Mouse (Mus musculus): ENCODE results near the gene Haus6. TPM values are rescaled to one million over a fixed set of nuclear protein-coding genes. Genes with fewer than 3 reads are reported as not detected.

Haus6 gene
- polyA plus RNA-seq, 1 experiment: 3.3 TPM

- H3K79me2 ChIP-seq (ENCODE audit: control insufficient read depth, insufficient read depth): no peaks in the 10 kb centered on the region
- no peaks in the 10 kb centered on the region for H3K36me3 ChIP-seq (ENCODE audit: control insufficient read depth, insufficient read depth)
- no peak overlapping the region for H3K4me2 ChIP-seq (ENCODE audit: low read depth)
- TF ChIP-seq MYOD1 (IDR thresholded peaks at IDR 0.05; ENCODE audit: control insufficient read depth in 1 of 3, insufficient read length in 2 of 3, low read depth in 2 of 3) (no peak), CEBPB (IDR thresholded peaks at IDR 0.05; ENCODE audit: insufficient read depth, poor library complexity, severe bottlenecking) (no peak), TCF12 (IDR thresholded peaks at IDR 0.05; ENCODE audit: insufficient read depth, poor library complexity, severe bottlenecking) (no peak), REST (IDR thresholded peaks at IDR 0.05; ENCODE audit: insufficient read depth, insufficient read length) (no peak), MAX (IDR thresholded peaks at IDR 0.05; ENCODE audit: low read depth) (no peak), TCF3 (IDR thresholded peaks at IDR 0.05; ENCODE audit: insufficient read length, low read depth) (no peak), POLR2A (IDR thresholded peaks at IDR 0.05; ENCODE audit: insufficient read length, low read depth) (no peak), POLR2AphosphoS2 (IDR thresholded peaks at IDR 0.05; ENCODE audit: insufficient read length, low read depth) (no peak), SRF (IDR thresholded peaks at IDR 0.05; ENCODE audit: control insufficient read depth, insufficient read length, low read depth) (no peak), E2F4 (IDR thresholded peaks at IDR 0.05; ENCODE audit: insufficient read depth) (no peak), USF1 (IDR thresholded peaks at IDR 0.05; ENCODE audit: low read depth) (no peak), MYOG (IDR thresholded peaks at IDR 0.05; ENCODE audit: control insufficient read depth in 1 of 3, insufficient read depth in 1 of 3, insufficient read length in 2 of 3, low read depth in 2 of 3) (no peak)
- H3ac ChIP-seq (ENCODE audit: control insufficient read depth, insufficient read length): no peak overlapping the region
- peaks cover 1% of the 10 kb centered on the region for H3K27me3 ChIP-seq (ENCODE audit: control insufficient read depth, insufficient read depth, insufficient read length)
- no peak overlapping the region for H3K4me3 ChIP-seq
Observed at GRCm38 (mm10) chr4:86538936-86539335, 72.9 kb downstream of the Haus6 start.

GRCm38 (mm10) chr4:86537972-86538371 is 73.9 kb downstream of the Haus6 start:
- Histone ChIP-seq H3K4me3 (no peak overlapping the region), H3K27me3 (ENCODE audit: control insufficient read depth, insufficient read depth, insufficient read length) (no peaks in the 10 kb centered on the region), H3K4me2 (ENCODE audit: low read depth) (no peak overlapping the region), H3ac (ENCODE audit: control insufficient read depth, insufficient read length) (no peak overlapping the region), H3K79me2 (ENCODE audit: control insufficient read depth, insufficient read depth) (no peaks in the 10 kb centered on the region), H3K36me3 (ENCODE audit: control insufficient read depth, insufficient read depth) (no peaks in the 10 kb centered on the region)
- no peak for TF ChIP-seq REST (IDR thresholded peaks at IDR 0.05; ENCODE audit: insufficient read depth, insufficient read length)
- TF ChIP-seq TCF3 (IDR thresholded peaks at IDR 0.05; ENCODE audit: insufficient read length, low read depth): no peak
- no peak for TF ChIP-seq MAX (IDR thresholded peaks at IDR 0.05; ENCODE audit: low read depth)
- TF ChIP-seq E2F4 (IDR thresholded peaks at IDR 0.05; ENCODE audit: insufficient read depth): no peak
- no peak for TF ChIP-seq CEBPB (IDR thresholded peaks at IDR 0.05; ENCODE audit: insufficient read depth, poor library complexity, severe bottlenecking)
- TF ChIP-seq SRF (IDR thresholded peaks at IDR 0.05; ENCODE audit: control insufficient read depth, insufficient read length, low read depth): no peak
- TF ChIP-seq POLR2A (IDR thresholded peaks at IDR 0.05; ENCODE audit: insufficient read length, low read depth): no peak
- no peak for TF ChIP-seq MYOG (IDR thresholded peaks at IDR 0.05; ENCODE audit: control insufficient read depth in 1 of 3, insufficient read depth in 1 of 3, insufficient read length in 2 of 3, low read depth in 2 of 3)
- no peak for TF ChIP-seq USF1 (IDR thresholded peaks at IDR 0.05; ENCODE audit: low read depth)
- TF ChIP-seq TCF12 (IDR thresholded peaks at IDR 0.05; ENCODE audit: insufficient read depth, poor library complexity, severe bottlenecking): no peak
- TF ChIP-seq POLR2AphosphoS2 (IDR thresholded peaks at IDR 0.05; ENCODE audit: insufficient read length, low read depth): no peak
- TF ChIP-seq MYOD1 (IDR thresholded peaks at IDR 0.05; ENCODE audit: control insufficient read depth in 1 of 3, insufficient read length in 2 of 3, low read depth in 2 of 3): no peak

GRCm38 (mm10) chr4:86534091-86534481 is 77.8 kb downstream of the Haus6 start:
- TF ChIP-seq TCF3 (IDR thresholded peaks at IDR 0.05; ENCODE audit: insufficient read length, low read depth) (no peak), POLR2A (IDR thresholded peaks at IDR 0.05; ENCODE audit: insufficient read length, low read depth) (no peak), MAX (IDR thresholded peaks at IDR 0.05; ENCODE audit: low read depth) (no peak), SRF (IDR thresholded peaks at IDR 0.05; ENCODE audit: control insufficient read depth, insufficient read length, low read depth) (no peak), POLR2AphosphoS2 (IDR thresholded peaks at IDR 0.05; ENCODE audit: insufficient read length, low read depth) (no peak), TCF12 (IDR thresholded peaks at IDR 0.05; ENCODE audit: insufficient read depth, poor library complexity, severe bottlenecking) (no peak), E2F4 (IDR thresholded peaks at IDR 0.05; ENCODE audit: insufficient read depth) (no peak)
- H3K27me3 ChIP-seq (ENCODE audit: control insufficient read depth, insufficient read depth, insufficient read length): peaks cover 1% of the 10 kb centered on the region
- no peak overlapping the region for H3K4me2 ChIP-seq (ENCODE audit: low read depth)
- H3K36me3 ChIP-seq (ENCODE audit: control insufficient read depth, insufficient read depth): no peaks in the 10 kb centered on the region
- H3K79me2 ChIP-seq (ENCODE audit: control insufficient read depth, insufficient read depth): no peaks in the 10 kb centered on the region
- H3ac ChIP-seq (ENCODE audit: control insufficient read depth, insufficient read length): no peak overlapping the region
- no peak overlapping the region for H3K4me3 ChIP-seq

GRCm38 (mm10) chr4:86533406-86534090 is 78.3 kb downstream of the Haus6 start:
- no peaks in the 10 kb centered on the region for H3K79me2 ChIP-seq (ENCODE audit: control insufficient read depth, insufficient read depth)
- no peak overlapping the region for H3ac ChIP-seq (ENCODE audit: control insufficient read depth, insufficient read length)
- H3K27me3 ChIP-seq (ENCODE audit: control insufficient read depth, insufficient read depth, insufficient read length): peaks cover 4% of the 10 kb centered on the region
- H3K4me2 ChIP-seq (ENCODE audit: low read depth): no peak overlapping the region
- no peak for TF ChIP-seq MAX (IDR thresholded peaks at IDR 0.05; ENCODE audit: low read depth)
- no peak for TF ChIP-seq E2F4 (IDR thresholded peaks at IDR 0.05; ENCODE audit: insufficient read depth)
- TF ChIP-seq MYOD1 (IDR thresholded peaks at IDR 0.05; ENCODE audit: control insufficient read depth in 1 of 3, insufficient read length in 2 of 3, low read depth in 2 of 3): no peak
- no peak for TF ChIP-seq SRF (IDR thresholded peaks at IDR 0.05; ENCODE audit: control insufficient read depth, insufficient read length, low read depth)
- TF ChIP-seq USF1 (IDR thresholded peaks at IDR 0.05; ENCODE audit: low read depth): no peak
- H3K36me3 ChIP-seq (ENCODE audit: control insufficient read depth, insufficient read depth): no peaks in the 10 kb centered on the region
- no peak overlapping the region for H3K4me3 ChIP-seq

- Histone ChIP-seq H3K27me3 (ENCODE audit: control insufficient read depth, insufficient read depth, insufficient read length) (peaks cover 18% of the 10 kb centered on the region), H3K4me3 (no peak overlapping the region), H3K4me2 (ENCODE audit: low read depth) (no peak overlapping the region), H3ac (ENCODE audit: control insufficient read depth, insufficient read length) (no peak overlapping the region), H3K79me2 (ENCODE audit: control insufficient read depth, insufficient read depth) (no peaks in the 10 kb centered on the region), H3K36me3 (ENCODE audit: control insufficient read depth, insufficient read depth) (no peaks in the 10 kb centered on the region)
- TF ChIP-seq REST (IDR thresholded peaks at IDR 0.05; ENCODE audit: insufficient read depth, insufficient read length): no peak
- TF ChIP-seq POLR2A (IDR thresholded peaks at IDR 0.05; ENCODE audit: insufficient read length, low read depth): no peak
- TF ChIP-seq E2F4 (IDR thresholded peaks at IDR 0.05; ENCODE audit: insufficient read depth): no peak
- no peak for TF ChIP-seq CEBPB (IDR thresholded peaks at IDR 0.05; ENCODE audit: insufficient read depth, poor library complexity, severe bottlenecking)
- TF ChIP-seq TCF12 (IDR thresholded peaks at IDR 0.05; ENCODE audit: insufficient read depth, poor library complexity, severe bottlenecking): no peak
- TF ChIP-seq USF1 (IDR thresholded peaks at IDR 0.05; ENCODE audit: low read depth): no peak
- TF ChIP-seq TCF3 (IDR thresholded peaks at IDR 0.05; ENCODE audit: insufficient read length, low read depth): no peak
- TF ChIP-seq SRF (IDR thresholded peaks at IDR 0.05; ENCODE audit: control insufficient read depth, insufficient read length, low read depth): no peak
- no peak for TF ChIP-seq POLR2AphosphoS2 (IDR thresholded peaks at IDR 0.05; ENCODE audit: insufficient read length, low read depth)
- no peak for TF ChIP-seq MYOD1 (IDR thresholded peaks at IDR 0.05; ENCODE audit: control insufficient read depth in 1 of 3, insufficient read length in 2 of 3, low read depth in 2 of 3)
- TF ChIP-seq MYOG (IDR thresholded peaks at IDR 0.05; ENCODE audit: control insufficient read depth in 1 of 3, insufficient read depth in 1 of 3, insufficient read length in 2 of 3, low read depth in 2 of 3): no peak
- TF ChIP-seq MAX (IDR thresholded peaks at IDR 0.05; ENCODE audit: low read depth): no peak
Observed at GRCm38 (mm10) chr4:86529161-86529560, 82.7 kb downstream of the Haus6 start.

All from myocyte (in vitro differentiated cells).